Mouse (Mus musculus): ENCODE measurements around the gene Mipol1. TPM values are rescaled to one million over a fixed set of nuclear protein-coding genes. Genes with fewer than 3 reads are reported as not detected.
"Not testable (repeated sequence)": the region's sequence is repeated elsewhere in the genome, so short reads cannot be mapped to it uniquely, and the experiment has no call there.

The Mipol1 gene
- polyA plus RNA-seq, 1 experiment from 2014 or later = 13.0 TPM

DNA sequence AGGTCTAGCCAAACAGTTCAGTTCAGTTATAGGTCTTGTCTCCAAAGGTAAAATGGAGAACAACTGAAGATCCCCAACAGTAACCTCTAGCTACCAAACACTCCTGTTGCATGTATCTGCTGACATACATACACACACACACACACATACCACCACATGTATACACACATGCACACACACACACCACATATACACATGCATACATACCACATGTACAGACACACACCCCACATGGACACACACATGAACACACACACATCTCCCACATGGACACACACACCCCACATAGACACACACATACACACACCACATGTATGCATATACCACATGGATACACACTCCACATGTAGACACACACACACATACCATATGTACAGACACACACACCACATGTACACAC lies 32.0 kb upstream of the Mipol1 start:
- Histone ChIP-seq H3K4me1 (ENCODE audit: insufficient read depth, low read length) (0 out of 2 replicates have a peak, but pooled peaks cover 5% of the 10 kb centered on the region), H3K9me3 (ENCODE audit: low read length) (no peaks in the 10 kb centered on the region), H3K4me3 (ENCODE audit: low read length) (no peak overlapping the region), H3K9ac (replicated peaks; ENCODE audit: low read length) (no peak overlapping the region), H3K36me3 (ENCODE audit: insufficient read depth, low read length) (no peaks in the 10 kb centered on the region), H3K4me2 (replicated peaks; ENCODE audit: low read depth, low read length) (no peak overlapping the region), H3K27me3 (ENCODE audit: insufficient read depth, low read length) (peaks cover 7% of the 10 kb centered on the region), H3K27ac (ENCODE audit: low read length) (no peak overlapping the region)
- ATAC-seq (ENCODE audit: low FRiP score, low TSS enrichment) = no peak

DNA sequence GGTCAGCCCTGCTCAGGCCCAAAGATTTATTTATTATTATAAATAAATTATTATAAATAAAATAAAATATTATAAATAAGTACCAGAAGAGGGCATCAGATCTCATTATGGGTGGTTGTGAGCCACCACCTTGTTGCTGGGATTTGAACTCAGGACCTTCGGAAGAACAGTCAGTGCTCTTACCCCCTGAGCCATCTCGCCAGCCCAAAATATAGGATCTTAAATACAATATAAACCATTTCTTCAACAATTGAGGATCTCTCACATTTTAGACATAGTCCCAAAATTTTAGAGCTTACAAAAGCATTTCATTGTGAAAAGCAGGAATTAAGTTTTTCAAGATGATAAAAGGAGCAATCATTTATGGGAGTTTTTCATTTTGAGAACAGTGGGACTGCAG lies 30.8 kb upstream of the Mipol1 start:
- H3K27me3 ChIP-seq (ENCODE audit: insufficient read depth, low read length) = peaks cover 3% of the 10 kb centered on the region
- 97% methylated on average over 2 of the region's 2 CpGs for WGBS
- H3K4me2 ChIP-seq (replicated peaks; ENCODE audit: low read depth, low read length) = no peak overlapping the region
- no peaks in the 10 kb centered on the region for H3K36me3 ChIP-seq (ENCODE audit: insufficient read depth, low read length)
- H3K4me1 ChIP-seq (ENCODE audit: insufficient read depth, low read length) = 0 out of 2 replicates have a peak, but pooled peaks cover 5% of the 10 kb centered on the region
- no peak overlapping the region for H3K27ac ChIP-seq (ENCODE audit: low read length)
- no peak for ATAC-seq (ENCODE audit: low FRiP score, low TSS enrichment)
- H3K4me3 ChIP-seq (ENCODE audit: low read length) = no peak overlapping the region
- H3K9me3 ChIP-seq (ENCODE audit: low read length) = no peaks in the 10 kb centered on the region
- H3K9ac ChIP-seq (replicated peaks; ENCODE audit: low read length) = no peak overlapping the region

DNA sequence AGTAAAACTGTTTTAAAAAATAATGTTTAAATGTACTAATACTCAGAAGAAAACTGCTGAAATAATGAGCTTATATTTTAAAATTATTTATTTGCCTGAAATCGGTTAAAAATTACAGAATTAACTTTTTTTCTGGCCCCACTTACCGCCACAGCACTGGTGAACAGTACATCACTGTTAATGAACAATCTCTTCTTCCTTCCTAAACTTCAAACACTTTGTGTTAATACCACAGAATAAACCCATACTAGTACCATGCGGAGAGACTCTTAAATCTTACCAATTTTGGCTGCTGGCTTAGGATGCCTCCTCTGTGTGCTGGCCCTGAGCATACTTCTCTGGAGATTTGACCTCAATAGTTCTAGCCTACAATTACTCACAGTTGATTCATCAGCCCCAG lies 28.3 kb upstream of the Mipol1 start:
- Histone ChIP-seq H3K27ac (ENCODE audit: low read length) (no peak overlapping the region), H3K4me3 (ENCODE audit: low read length) (no peak overlapping the region), H3K4me1 (ENCODE audit: insufficient read depth, low read length) (no peaks in the 10 kb centered on the region), H3K27me3 (ENCODE audit: insufficient read depth, low read length) (no peaks in the 10 kb centered on the region), H3K36me3 (ENCODE audit: insufficient read depth, low read length) (no peaks in the 10 kb centered on the region), H3K4me2 (replicated peaks; ENCODE audit: low read depth, low read length) (no peak overlapping the region), H3K9me3 (ENCODE audit: low read length) (no peaks in the 10 kb centered on the region), H3K9ac (replicated peaks; ENCODE audit: low read length) (no peak overlapping the region)
- ATAC-seq (ENCODE audit: low FRiP score, low TSS enrichment) = no peak
- 90% methylated on average over 3 of the region's 3 CpGs for WGBS

DNA sequence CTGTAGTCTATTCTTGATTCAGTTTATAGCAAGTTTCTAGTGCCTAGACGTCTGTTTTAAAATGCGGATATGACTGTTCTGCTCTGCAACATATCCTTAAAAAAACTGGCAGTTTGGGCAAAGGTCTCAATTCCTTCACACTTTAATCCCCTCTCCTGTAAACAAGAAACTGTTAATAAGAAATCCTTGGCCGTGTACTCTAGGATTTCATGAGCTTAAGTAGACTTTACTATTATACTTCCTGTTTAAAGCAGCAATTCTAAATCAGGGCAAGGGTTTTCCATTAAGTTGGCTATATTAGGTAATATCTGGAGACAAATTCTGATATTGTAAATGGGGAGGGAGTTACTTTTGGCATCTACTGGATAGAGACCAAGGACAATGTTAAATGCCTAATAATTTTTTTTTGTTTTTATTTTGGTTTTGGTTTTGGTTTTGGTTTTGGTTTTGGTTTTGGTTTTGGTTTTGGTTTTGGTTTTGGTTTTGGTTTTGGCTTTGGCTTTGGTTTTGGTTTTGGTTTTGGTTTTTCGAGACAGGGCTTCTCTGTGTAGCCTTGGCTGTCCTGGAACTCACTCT lies 25.9 kb upstream of the Mipol1 start:
- Histone ChIP-seq H3K4me1 (ENCODE audit: insufficient read depth, low read length) (no peaks in the 10 kb centered on the region), H3K4me2 (replicated peaks; ENCODE audit: low read depth, low read length) (no peak overlapping the region), H3K9me3 (ENCODE audit: low read length) (no peaks in the 10 kb centered on the region), H3K9ac (replicated peaks; ENCODE audit: low read length) (no peak overlapping the region), H3K4me3 (ENCODE audit: low read length) (no peak overlapping the region), H3K27me3 (ENCODE audit: insufficient read depth, low read length) (no peaks in the 10 kb centered on the region), H3K27ac (ENCODE audit: low read length) (no peak overlapping the region), H3K36me3 (ENCODE audit: insufficient read depth, low read length) (no peaks in the 10 kb centered on the region)
- no peak for ATAC-seq (ENCODE audit: low FRiP score, low TSS enrichment)
- WGBS = 65% methylated on average over 4 of the region's 4 CpGs

DNA sequence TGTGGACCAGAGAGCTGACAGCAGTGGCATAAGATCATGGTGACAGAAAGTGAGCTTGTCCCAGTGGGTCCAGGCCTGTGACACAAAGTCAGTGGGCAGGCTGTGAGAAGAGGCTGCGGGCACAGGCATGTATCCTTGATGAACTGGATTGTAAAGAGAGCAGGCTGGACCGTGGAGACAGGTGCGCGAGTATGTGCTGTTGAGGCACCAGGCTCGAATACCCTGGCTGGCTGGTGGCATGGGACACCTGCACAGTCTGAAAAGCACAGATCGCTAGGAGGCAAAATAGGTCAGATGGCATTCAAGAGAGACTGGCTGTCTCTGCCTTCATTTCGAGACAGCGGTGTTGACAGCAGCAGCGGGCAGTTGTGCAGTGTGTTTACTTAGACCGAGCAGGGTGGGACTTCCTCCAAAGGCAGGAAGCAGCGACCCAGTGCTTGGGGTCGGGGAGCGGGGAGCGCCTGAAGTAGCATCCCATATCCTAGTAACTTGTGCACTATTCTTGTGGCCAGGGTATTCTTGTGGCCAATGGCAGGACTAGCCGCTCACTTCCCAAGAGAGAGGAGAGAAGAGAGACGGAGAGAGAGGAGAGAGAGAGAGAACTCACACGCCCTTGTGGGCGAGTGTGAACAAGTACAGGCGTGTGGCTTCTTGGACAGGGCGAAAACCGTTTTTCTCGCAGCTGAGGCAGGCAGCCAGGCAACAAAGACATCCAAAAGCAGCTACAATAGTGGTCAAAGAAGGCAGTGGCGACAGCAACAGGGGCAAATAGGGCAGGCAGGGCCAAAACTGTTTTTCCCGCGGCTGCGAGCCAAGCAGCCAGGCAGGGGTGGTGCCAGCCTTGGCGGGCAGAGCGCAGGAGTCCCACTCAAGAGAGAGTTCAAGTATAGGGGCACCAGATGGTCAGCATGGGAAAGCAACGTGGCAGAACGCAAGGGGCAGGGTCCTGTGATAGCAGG lies 18.6 kb upstream of the Mipol1 start:
- no peaks in the 10 kb centered on the region for H3K36me3 ChIP-seq (ENCODE audit: insufficient read depth, low read length)
- H3K9me3 ChIP-seq (ENCODE audit: low read length) = no peaks in the 10 kb centered on the region
- H3K4me1 ChIP-seq (ENCODE audit: insufficient read depth, low read length) = 0 out of 2 replicates have a peak, but pooled peaks cover 10% of the 10 kb centered on the region
- ATAC-seq (ENCODE audit: low FRiP score, low TSS enrichment) = peak; percentile 89
- no peaks in the 10 kb centered on the region for H3K27me3 ChIP-seq (ENCODE audit: insufficient read depth, low read length)
- H3K9ac ChIP-seq (replicated peaks; ENCODE audit: low read length) = peak overlapping the region; percentile 74
- peak overlapping the region; percentile 61 for H3K4me3 ChIP-seq (ENCODE audit: low read length)
- WGBS = 9% methylated on average over 30 of the region's 30 CpGs
- H3K27ac ChIP-seq (ENCODE audit: low read length) = no peak overlapping the region
- H3K4me2 ChIP-seq (replicated peaks; ENCODE audit: low read depth, low read length) = peak overlapping the region; percentile 93

DNA sequence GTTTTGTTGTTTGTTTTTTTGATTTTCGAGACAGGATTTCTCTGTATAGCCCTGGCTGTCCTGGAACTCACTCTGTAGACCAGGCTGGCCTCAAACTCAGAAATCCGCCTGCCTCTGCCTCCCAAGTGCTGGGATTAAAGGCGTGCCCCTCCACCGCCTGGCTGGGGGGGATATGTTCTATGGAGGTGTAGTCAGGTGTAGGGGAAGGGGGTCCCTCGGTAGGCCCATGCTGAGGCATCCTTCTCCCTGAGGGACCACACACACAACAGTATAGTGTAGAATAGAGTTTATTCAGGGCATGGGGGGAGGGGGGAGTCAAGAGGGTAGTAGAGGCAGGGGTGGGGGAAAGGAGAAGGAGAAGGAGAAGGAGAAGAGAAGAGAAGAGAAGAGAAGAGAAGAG lies 17.8 kb upstream of the Mipol1 start:
- H3K27me3 ChIP-seq (ENCODE audit: insufficient read depth, low read length); H3K4me3 ChIP-seq (ENCODE audit: low read length); H3K4me2 ChIP-seq (replicated peaks; ENCODE audit: low read depth, low read length); H3K4me1 ChIP-seq (ENCODE audit: insufficient read depth, low read length); H3K9ac ChIP-seq (replicated peaks; ENCODE audit: low read length); H3K9me3 ChIP-seq (ENCODE audit: low read length); H3K27ac ChIP-seq (ENCODE audit: low read length); H3K36me3 ChIP-seq (ENCODE audit: insufficient read depth, low read length): not testable (repeated sequence)
- 76% methylated on average over 5 of the region's 5 CpGs for WGBS
- peak; percentile 46; the same call in 1 of the 2 replicates for ATAC-seq (ENCODE audit: low FRiP score, low TSS enrichment)

DNA sequence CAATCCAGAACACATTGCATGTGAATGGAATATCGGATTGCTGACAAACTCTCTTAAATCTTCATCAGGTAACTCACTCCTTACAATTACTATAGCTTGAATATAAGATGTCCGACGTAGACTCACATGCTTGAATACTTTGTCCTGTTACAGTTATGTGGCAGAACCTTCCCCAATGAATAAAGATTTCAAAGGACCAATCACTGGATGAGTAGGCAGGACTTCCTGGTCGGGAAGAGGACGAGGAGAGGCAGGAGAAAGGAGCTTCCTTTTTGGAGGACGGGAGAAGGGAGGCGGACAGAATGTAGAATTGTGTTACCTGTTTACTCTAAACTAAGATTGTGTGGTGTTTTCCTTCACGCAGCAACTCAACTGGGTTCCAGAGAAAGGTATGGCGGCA lies 3.8 kb upstream of the Mipol1 start:
- H3K9me3 ChIP-seq (ENCODE audit: low read length) = no peaks in the 10 kb centered on the region
- H3K27me3 ChIP-seq (ENCODE audit: insufficient read depth, low read length) = no peaks in the 10 kb centered on the region
- no peak for ATAC-seq (ENCODE audit: low FRiP score, low TSS enrichment)
- no peaks in the 10 kb centered on the region for H3K36me3 ChIP-seq (ENCODE audit: insufficient read depth, low read length)
- no peak overlapping the region for H3K27ac ChIP-seq (ENCODE audit: low read length)
- WGBS = 91% methylated on average over 9 of the region's 9 CpGs
- no peak overlapping the region for H3K4me3 ChIP-seq (ENCODE audit: low read length)
- H3K9ac ChIP-seq (replicated peaks; ENCODE audit: low read length) = no peak overlapping the region
- H3K4me1 ChIP-seq (ENCODE audit: insufficient read depth, low read length) = 0 out of 2 replicates have a peak, but pooled peaks cover 6% of the 10 kb centered on the region
- no peak overlapping the region for H3K4me2 ChIP-seq (replicated peaks; ENCODE audit: low read depth, low read length)

DNA sequence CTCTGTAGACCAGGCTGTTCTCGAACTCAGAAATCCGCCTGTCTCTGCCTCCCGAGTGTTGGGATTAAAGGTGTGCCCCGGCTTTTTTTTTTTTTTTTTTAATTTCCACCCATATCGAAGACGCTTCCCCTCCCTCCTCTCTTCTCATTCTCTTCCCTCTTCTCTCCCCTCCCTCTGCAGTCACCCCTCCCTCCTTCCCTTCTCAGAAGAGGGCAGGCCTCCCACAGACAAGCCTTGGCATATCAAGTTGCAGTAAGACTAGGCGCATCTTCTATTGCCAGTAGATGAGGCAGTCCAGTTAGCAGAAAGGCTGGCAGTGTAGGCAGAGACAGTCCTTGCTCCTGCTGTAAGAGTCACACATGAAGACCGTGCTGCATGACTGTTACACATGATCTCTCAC lies 2.5 kb upstream of the Mipol1 start:
- no peak for ATAC-seq (ENCODE audit: low FRiP score, low TSS enrichment)
- Histone ChIP-seq H3K4me1 (ENCODE audit: insufficient read depth, low read length) (0 out of 2 replicates have a peak, but pooled peaks cover 8% of the 10 kb centered on the region), H3K4me3 (ENCODE audit: low read length) (no peak overlapping the region), H3K27me3 (ENCODE audit: insufficient read depth, low read length) (no peaks in the 10 kb centered on the region), H3K4me2 (replicated peaks; ENCODE audit: low read depth, low read length) (no peak overlapping the region), H3K9ac (replicated peaks; ENCODE audit: low read length) (no peak overlapping the region), H3K27ac (ENCODE audit: low read length) (no peak overlapping the region), H3K36me3 (ENCODE audit: insufficient read depth, low read length) (no peaks in the 10 kb centered on the region), H3K9me3 (ENCODE audit: low read length) (no peaks in the 10 kb centered on the region)
- WGBS = 38% methylated on average over 3 of the region's 8 CpGs

DNA sequence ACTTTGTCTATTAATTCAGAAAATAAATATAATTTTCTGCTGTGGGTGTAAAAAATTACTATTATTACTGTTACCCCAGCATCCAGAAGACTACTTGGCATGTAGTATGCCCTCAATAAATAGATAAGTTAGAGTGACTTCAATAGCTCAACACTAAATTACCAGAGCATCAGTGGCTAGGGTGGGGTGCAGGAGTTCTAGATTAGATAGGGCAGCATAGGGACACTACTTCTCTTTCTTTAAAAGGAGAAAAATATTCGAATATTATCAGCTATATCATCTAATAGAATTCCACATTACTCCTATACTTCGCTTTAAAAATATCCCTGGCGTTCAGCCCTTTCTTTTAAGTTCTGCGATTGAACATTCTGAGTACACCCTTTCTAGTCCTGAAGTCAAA lies 524 bp upstream of the Mipol1 start:
- peak overlapping the region; percentile 79 for H3K4me3 ChIP-seq (ENCODE audit: low read length)
- H3K36me3 ChIP-seq (ENCODE audit: insufficient read depth, low read length) = no peaks in the 10 kb centered on the region
- ATAC-seq (ENCODE audit: low FRiP score, low TSS enrichment) = no peak
- H3K27me3 ChIP-seq (ENCODE audit: insufficient read depth, low read length) = no peaks in the 10 kb centered on the region
- peak overlapping the region; percentile 86 for H3K27ac ChIP-seq (ENCODE audit: low read length)
- H3K4me1 ChIP-seq (ENCODE audit: insufficient read depth, low read length) = 0 out of 2 replicates have a peak, but pooled peaks cover 8% of the 10 kb centered on the region
- peak overlapping the region; percentile 65 for H3K4me2 ChIP-seq (replicated peaks; ENCODE audit: low read depth, low read length)
- H3K9me3 ChIP-seq (ENCODE audit: low read length) = no peaks in the 10 kb centered on the region
- WGBS = 20% methylated on average over 4 of the region's 4 CpGs
- H3K9ac ChIP-seq (replicated peaks; ENCODE audit: low read length) = peak overlapping the region; percentile 66

Measured in kidney, embryonic 16.5 days (tissue).